Mouse (Mus musculus): ENCODE data around the gene 1700011L22Rik.

- no peak for TF ChIP-seq CTCF (IDR thresholded peaks at IDR 0.05; ENCODE audit: control insufficient read depth, insufficient read depth, low read length)
- TF ChIP-seq POLR2A (IDR thresholded peaks at IDR 0.05; ENCODE audit: borderline replicate concordance, control insufficient read depth, low read depth, low read length), result no peak
Observed at GRCm38 (mm10) chr8:79261920-79262319, 13.6 kb upstream of the 1700011L22Rik start.
